Mouse (Mus musculus) gastrocnemius, postnatal 14 days (tissue): Measurements from ENCODE around the gene Grin2a. TPM values are rescaled to one million over a fixed set of nuclear protein-coding genes. Genes with fewer than 3 reads are reported as not detected.

ENCODE experiments used
- DNase-seq: peaks from one replicate; pipeline ENCODE4 v3.0.0; 2021; ENCODE audit warnings: mixed read lengths
- intact Hi-C: fragments of 180-260 bp; cut with DNase I; formaldehyde crosslinking; loops from one replicate; pipeline ENCODE4 v1.15.1; 2025; ENCODE audit warnings: low total_unique reads
- long read RNA-seq, 2 experiments: library from polyadenylated mRNA; stranded (forward); transcript quantifications; one replicate each; pipeline ENCODE4 v2.0.0; 2021
- total RNA-seq, 2 experiments: library from RNA; stranded (reverse); gene quantifications; 2 replicates each; pipeline ENCODE4 v1.2.3; 2021

The Grin2a gene
- total RNA-seq, result under 1 TPM; 0.07 to 0.10 TPM
- long read RNA-seq, experiment 1, result 0 reads
- long read RNA-seq, experiment 2, result 0 reads

DNA sequence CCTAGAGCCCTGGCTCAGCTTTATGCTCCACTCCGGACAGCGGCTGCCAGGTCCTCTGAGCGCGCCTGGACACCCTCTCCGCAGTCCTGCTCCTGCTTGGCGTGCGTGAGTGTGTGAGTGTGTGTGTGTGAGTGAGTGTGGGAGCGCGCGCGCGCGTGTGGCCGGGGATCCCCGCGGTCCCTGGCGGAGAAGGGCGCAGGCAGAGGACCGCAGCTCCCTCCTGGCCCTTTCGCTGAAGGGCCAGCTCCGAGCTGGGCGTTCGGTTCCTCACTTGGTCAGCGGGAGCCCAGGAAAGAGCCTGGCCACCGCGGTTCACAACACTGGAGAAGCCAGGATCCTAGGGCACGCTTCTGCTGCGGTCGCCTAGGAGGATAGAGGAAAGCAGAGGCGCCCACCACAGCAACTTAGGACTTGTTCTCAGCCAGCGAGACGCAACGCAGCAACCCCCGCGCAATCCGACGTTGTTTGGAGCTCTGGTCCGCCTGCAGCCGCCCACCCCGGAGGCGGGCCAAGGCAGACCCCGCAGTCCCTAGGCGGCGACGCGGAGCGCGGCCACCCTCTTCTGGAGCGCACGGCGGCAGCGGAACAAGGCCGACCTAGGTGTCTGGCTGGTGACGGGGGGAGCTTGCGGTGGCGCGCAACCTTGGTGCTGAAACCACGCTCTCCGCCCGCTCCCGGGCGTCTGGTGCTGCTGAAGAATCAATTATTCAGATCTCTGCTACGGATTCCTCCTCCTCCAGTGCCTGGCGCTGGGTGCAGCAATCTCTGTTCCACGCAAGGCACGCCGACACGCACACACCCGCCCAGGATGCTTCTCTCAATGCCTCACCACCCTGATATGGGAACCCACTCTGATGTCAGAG is at the start of gene Grin2a:
TSS of gene Grin2a (minus strand) at position 610 of the 863 bp plus-strand sequence.
- DNase-seq, result no peak
- intact Hi-C loops, result loop anchor here (5.0 to 10.0 kb wide), 2 partner anchors 980 to 1108 kb away; no protein-coding TSS in a partner anchor

DNA sequence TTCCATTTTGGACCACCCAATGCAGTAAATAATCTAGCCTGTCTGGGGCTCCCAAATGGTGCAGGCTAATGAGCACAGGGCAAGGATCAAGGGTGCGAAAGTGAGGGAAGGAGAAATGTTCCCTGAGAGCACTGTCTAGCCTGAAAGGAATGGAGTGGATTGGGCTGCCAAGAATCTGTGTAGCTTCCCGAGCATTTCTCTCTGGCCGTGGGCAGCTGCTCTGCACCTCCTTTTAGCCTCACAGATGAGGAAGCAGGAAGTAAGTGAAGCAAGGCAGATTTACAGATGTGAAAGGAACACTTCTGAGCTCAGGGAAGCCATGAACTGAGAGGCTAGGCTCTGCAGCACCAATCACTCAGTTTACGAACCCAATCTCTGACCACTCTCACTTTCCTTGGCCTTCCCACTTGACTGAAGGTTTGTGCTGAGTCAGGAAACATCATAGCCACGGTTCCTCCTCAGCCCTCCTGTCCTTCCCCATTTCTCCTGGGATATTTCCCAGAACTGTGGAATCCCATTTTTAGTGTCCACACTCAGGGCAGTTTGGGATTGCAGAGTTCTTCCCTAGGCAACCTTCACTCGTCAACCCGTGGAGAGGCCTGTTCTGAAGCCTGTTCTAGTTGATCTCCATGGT is 40.3 kb upstream of the Grin2a start:
- intact Hi-C loops, result no loop called here
- no peak for DNase-seq

DNA sequence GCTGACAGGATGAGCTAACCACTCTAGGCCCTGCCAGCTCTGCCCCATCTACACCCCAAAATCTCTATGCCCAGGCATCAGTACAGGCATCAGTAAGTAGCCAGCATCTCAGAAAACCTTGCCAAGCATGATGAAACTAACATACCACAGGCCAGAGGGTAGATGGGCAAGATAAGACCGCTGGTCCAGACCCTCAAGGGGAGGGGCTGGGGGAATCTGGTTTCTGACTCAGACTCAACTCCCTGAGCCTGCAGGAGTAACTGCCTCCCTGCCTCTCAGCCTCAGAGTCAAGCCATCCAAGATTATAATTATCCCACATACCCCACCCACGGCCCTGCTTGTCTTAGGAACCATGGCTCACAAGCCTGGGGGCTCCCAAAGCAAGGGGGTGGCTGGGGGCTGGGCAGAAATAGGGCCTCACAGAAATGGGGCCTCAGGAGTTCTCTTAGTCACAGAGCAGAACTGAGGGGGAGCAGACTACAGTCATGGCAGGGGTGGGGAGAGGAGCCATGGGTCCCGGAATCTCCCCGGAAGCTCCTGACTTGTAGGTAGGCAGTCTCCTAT is 38.1 kb upstream of the Grin2a start:
- DNase-seq, result no peak
- intact Hi-C loops, result no loop called here

DNA sequence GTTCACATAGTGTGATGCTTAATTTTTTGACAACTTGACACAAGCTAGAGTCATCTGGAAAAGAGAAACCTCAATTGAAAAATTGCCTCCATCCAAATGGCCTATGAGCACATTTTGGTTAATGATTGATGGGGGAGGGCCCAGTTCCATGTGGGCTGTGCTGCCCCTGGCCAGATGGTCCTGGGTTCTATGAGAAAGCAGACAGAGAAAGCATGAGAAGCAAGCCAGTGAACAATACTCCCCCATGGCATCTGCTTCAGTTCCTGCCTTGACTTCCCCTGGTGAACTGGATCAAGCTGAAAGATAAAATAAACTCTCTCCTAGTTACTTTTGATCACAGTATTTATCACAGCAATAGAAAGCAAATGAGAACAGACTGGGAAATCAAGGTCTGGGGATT is 36.5 kb upstream of the Grin2a start:
- DNase-seq, result no peak
- intact Hi-C loops, result no loop called here

DNA sequence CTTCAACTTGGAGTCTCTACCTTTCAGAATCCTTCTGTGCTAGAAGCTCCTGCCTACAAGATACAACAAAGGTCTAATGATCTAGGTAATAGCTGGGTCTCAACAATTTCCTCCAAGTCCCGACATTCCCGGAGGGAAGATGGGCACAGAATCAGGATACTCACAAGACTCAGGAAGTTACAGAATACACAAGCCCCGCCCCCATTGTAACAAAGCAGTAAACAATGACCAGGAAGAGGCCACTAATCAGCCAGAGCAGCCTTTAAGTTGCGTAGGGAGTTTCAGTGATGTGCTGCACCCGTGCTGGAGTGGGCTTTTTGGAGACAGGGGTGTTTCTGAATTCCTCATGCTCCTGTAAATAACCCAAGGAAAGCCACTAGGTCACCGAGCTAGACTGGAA is 31.4 kb upstream of the Grin2a start:
- no peak for DNase-seq
- intact Hi-C loops, result no loop called here

DNA sequence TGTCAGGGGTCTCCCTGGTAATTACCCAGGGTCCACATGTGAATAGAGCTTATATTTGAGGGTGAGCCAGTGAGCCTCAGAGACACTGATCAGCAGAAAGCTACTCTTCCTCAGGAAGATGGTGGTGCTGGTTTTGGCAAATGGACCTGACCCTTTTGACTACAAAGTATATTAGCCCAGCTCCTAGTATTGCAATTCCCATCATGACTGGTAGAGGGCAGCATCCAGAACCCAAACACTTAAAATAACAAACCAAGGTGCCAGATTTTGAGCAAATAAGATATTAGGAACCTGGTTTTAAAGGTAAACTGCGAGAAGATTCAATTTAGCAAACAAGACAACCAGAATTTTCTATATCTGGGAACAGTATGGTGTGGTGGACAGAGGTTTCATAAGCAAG is 14.4 kb upstream of the Grin2a start:
- no peak for DNase-seq
- intact Hi-C loops, result no loop called here

DNA sequence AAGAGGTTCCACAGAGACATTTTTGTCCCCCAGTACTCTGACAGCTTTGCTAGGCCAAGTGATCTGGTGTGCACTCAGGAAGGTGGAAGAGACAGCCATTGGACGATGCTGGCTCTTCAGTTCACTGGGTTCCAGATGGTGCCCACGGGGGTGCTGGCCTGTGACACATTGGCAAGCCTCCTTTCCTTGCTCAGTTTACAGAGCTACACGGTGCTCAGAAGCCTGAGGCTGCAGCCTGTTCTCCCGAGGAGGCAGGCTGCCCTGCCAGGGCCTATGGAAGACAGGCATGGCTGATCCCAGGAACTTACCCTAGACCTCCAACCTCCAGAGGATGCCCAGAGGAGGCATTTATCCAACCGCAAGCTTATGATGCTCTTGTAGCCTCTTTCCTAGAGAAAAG is 10.2 kb upstream of the Grin2a start:
- intact Hi-C loops, result no loop called here
- DNase-seq, result no peak

DNA sequence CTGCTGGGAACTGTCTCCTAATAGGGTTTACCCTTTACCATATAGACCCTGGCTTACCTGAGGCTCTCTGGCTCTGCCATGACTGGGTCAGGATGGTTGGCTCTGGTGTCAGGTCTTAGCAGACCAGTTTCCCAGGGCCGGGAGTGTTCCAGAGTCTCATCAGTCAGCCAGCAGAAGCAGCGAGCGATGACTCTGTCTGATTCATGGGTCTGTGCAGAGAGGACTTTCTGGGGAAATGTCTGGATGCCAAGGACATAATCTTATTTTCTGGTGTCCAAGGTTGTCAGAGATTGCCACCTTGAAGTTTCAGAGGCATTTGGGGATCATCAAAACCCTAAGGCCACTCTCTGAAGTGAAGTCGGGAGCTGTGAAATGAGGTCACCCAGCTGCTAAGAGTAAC is 8.7 kb upstream of the Grin2a start:
- intact Hi-C loops, result no loop called here
- DNase-seq, result no peak

DNA sequence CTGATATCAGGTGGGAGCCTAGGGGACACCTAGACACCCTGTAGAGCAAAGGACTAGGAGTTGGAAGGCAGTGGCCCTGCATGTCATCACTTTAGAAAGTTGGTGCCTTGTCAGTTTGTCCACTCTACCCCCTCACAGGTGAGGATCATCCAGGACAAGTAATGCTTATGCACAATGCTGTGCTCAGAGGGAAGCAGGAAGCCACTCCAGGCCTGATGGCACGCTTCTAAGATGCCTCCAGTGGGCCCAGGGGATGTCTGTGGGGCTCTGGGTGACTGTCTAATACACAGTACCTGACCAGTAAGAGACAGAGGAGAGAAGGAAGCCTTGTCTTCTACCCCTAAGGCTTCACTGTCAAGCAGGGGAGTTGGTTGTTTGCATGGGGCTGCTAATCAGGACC is 7.6 kb upstream of the Grin2a start:
- intact Hi-C loops, result no loop called here
- DNase-seq, result no peak

DNA sequence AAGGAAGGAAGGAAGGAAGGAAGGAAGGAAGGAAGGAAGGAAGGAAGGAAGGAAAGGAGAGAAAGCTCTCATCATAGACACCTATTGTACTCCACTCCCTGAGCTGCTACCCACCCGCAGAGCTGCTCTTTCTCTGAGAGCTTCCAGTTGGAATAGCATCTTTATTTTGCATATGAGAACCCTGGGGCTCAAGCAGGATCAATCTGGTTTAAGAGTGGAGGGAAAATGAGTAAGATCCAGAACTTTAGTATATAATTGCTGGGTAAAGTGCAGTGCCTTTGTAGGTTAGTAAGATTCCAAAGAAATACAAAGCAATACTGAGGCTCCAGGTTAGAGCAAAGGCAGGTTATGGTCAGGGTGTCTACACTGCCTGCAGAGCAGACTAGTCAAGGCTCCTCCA is 6.2 kb upstream of the Grin2a start:
- intact Hi-C loops, result no loop called here

DNA sequence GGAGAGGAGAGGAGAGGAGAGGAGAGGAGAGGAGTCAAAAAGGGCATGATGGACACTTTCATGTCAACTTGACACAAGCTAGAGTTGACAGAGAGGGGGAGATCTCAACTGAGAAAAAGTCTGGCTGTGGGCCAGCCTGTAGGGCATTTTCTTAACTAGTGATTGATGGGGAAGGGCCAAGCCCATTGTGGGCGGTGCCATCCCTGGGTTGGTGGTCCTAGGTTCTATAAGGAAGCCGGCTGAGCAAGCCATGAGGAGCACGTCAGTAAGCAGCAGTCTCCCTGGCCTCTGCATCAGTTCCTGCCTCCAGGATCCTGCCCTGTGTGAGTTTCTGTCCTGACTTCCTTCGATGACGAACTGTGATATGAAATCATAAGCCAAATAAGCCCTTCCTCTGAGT is 4.6 kb upstream of the Grin2a start:
- DNase-seq, result no peak
- intact Hi-C loops, result loop anchor here (10.0 kb wide), 1 partner anchor 985 kb away; no protein-coding TSS in a partner anchor

More for the DNA sequence above, 6.2 kb upstream of the Grin2a start:
- no peak for DNase-seq

DNA sequence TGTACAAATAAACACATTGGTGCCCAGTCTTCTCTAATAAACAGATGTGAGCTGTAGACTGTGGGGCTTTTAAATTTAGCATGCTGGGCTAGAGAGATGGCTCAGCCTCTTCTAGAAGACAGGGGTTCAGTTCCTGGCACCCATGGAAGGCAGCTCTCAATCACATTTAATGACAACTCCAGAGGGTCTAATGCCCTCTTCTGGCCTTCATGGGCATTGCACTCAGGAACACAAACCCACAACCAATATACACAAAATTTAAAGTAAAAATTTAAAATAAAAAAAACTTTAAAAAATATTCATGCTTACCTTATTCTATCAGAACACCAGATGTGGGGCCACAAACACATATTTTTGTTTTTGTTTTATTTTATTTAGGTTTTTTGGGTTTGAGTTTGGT is 2.6 kb upstream of the Grin2a start:
- intact Hi-C loops, result loop anchor here (10.0 kb wide), 1 partner anchor 983 kb away; no protein-coding TSS in a partner anchor
- DNase-seq, result no peak

DNA sequence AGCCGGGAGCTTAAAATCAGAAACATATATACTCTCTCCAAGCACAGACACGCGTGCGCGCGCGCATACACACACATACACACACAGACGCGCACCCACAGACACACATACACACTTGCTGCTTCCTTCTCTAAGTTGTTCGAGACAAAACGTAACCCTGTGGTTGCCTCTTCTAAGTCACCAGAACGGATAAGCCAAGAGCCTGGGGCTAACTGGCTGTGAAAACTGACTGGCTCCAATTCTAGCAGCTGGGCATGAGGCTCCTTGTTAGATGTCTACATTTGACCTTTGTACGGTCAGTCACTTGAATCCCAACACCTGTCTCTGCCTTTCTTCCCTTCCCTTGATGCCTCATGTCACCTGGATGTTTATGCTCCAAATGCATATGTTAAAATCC is 452 bp upstream of the Grin2a start:
- intact Hi-C loops, result loop anchor here (10.0 kb wide), 1 partner anchor 981 kb away; no protein-coding TSS in a partner anchor

DNA sequence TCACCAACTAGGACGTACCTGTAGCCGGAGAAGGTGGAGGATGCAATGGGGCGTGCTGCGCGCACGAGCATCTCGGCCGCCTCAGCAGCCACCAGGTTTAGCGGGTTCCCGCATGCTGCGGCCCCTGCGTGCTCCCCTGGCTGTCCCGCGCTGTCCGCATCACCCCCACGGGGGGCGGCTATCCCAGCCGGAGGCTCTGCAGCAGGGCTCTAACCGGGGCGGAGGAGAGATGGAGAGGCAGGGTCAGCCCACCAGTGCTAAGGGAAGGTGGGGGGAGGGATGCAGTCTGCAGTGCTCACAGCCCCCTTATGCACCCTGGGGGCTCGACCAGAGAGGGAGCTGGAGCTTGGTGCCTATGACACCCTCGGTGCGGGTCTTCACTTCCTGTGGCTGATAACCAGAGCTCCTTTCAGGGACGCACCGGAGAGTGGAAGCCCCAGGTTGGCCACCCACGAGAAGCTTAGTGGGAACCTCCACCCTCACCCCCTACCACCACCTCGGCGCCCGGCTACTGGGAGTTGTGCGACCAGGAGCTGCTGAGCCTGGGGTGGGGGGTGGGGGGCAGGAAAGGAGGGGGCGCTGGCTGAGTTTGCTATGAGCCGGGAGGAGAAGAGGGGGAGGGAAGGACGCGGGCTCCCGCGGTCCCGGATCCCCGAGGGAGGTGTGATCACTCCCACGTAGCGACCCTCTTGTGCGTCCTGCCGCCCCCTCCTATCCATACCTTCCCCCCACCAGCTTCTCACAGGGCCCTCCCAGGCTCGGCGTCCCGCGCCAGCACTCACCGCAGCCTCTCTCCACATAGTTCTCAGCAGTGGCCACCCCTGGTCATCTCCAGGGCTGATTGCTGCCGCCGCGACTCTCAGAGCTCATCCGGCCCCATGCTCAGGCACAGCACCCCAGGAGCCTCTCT is 1.1 kb downstream of the Grin2a start:
- intact Hi-C loops, result loop anchor here (5.0 to 10.0 kb wide), 2 partner anchors 979 to 1107 kb away; no protein-coding TSS in a partner anchor

More for the DNA sequence above, 452 bp upstream of the Grin2a start:
- DNase-seq, result no peak

DNA sequence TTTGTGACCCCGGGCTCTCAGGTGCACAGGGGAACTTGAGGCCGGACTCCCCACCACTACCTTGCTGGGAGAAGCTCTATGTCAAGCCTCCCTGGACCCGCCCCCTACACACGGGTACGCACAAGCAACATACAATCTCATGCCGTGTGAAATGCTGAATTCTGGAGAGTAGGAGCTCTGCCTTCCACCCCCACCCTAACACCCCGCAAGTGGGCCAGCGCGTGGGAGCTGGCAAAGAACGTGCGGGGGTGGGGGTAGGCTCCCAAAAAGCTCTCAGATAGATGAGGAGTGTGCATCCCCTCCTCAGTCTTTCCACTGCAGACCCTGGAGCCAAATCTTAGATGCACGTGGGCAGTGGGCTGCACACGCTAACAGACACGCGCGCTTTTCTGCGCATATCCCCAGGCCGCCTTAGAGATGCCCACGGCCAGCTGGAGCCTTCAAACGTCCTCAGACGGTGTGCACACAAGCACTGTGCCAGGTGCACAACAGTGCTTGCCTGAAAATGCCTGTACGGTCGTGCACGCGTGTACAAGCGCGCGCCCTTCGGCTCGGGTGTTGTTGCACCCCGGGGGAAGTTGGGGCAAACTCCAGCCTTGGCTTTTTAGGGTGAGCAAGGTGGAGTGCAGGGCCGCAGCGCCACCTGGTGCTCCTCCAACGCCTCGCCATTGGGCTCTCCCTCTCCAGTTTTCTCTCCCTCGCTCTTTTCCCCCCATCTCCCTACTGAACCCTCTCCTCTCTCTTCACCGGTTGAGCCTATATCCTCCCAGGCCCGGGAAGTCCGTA is 1.9 kb downstream of the Grin2a start:
- intact Hi-C loops, result loop anchor here (5.0 to 10.0 kb wide), 2 partner anchors 979 to 1106 kb away; no protein-coding TSS in a partner anchor
- peak; percentile 37 for DNase-seq

More for the DNA sequence above, 1.1 kb downstream of the Grin2a start:
- no peak for DNase-seq

DNA sequence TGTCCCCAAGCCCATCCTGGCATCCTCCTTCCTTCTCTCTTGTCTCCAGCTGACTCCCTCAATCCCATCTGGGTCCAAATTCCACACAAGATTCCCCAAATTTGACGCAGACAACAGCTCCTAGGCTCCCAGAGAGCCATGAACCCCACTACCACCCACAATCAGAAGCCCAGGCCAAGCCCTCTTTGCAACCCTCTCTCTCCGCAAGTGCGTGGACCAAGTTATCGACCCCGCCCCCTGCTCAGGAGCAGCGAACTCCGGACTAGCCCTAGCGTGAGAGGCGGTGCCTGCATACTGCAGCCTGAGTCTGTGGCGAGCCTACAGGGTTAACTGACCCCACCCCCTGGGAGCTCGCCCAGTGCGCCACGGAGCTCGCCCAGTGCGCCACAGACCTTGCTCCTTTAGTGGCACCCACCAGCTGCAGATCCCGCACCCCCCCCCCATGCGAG is 2.6 kb downstream of the Grin2a start:
- DNase-seq, result no peak
- intact Hi-C loops, result loop anchor here (5.0 to 10.0 kb wide), 2 partner anchors 978 to 1105 kb away; no protein-coding TSS in a partner anchor

DNA sequence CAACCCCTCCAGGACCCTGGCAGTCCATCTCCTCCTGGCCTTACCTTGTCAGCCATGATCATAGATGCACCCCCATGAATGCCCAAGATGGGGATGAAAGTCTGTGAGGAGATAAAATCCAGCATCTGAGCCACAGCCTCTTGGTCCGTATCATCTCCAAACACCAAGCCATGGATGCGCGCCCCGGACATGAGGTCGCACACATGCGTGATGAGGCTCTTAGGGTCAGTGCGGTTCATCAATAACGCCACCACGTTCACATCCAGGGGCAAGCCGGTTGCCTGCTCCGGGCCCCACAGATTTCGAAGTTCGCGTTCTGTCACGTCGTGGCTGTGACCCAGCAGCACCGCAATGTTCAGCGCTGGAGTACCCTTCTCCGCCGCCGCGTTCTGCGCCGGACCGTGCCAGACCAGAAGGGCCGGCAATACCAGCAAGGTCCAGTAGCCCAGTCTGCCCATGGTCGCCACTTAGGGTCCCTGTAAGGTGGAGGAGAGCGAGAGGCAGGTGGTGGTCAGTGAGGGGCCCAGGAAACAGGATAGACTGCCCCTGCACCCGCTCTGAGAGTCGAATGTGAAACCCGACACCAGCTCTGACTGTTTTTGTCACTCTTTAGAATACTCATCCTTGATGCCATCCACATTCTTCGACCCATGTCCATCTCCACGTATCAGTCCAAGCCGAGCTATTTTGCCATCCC is 3.1 kb downstream of the Grin2a start:
- DNase-seq, result no peak
- intact Hi-C loops, result loop anchor here (5.0 to 10.0 kb wide), 2 partner anchors 977 to 1105 kb away; no protein-coding TSS in a partner anchor

DNA sequence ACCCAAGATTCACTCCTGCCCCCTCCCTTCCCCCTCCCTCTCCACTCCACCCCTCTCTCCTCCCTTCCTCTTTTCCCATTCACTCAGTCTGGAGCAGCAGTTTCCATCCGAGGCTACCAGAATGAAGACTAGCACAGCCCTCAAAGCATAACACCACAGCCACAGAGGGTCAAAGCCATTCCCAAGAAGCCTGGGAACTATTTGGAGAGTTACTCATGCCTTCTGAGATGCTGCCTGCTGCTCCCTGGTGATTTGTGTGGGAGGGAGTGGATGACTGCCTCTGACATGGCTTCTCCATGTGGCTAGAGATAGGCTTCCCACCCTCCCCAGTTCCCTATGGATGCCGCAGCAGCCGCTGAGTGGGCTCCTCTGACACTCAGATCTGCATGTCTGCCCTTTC is 10.3 kb downstream of the Grin2a start:
- DNase-seq, result no peak
- intact Hi-C loops, result no loop called here
